Mouse (Mus musculus): ENCODE measurements around the gene Gabrb3. TPM values are rescaled to one million over a fixed set of nuclear protein-coding genes. Genes with fewer than 3 reads are reported as not detected.
A peak's percentile ranks its signal among the peaks of the same experiment; 100 is the strongest.

Gene Gabrb3
- polyA plus RNA-seq (2015; fragmentation: Nextera tagmentation; extraction: Ambion mirVana), result 49.4 and 58.9 TPM in 2 replicates

GRCm38 (mm10) chr7:57419392-57419791, at the start of gene Gabrb3:
TSS of gene Gabrb3 (plus strand) at chr7:57419692.
- H3K36me3 ChIP-seq, result no peaks in the 10 kb centered on the region
- no peaks in the 10 kb centered on the region for H3K4me1 ChIP-seq (replicated peaks)
- WGBS, result 82% methylated on average over 2 of the region's 2 CpGs
- H3K9ac ChIP-seq, result no peak within 1 kb of the TSS
- no peak within 1 kb of the TSS for H3K4me3 ChIP-seq
- H3K9me3 ChIP-seq, result no peaks in the 10 kb centered on the region
- no peak for ATAC-seq (ENCODE audit: low FRiP score, low read depth)
- H3K27me3 ChIP-seq, result no peaks in the 10 kb centered on the region
- H3K27ac ChIP-seq (replicated peaks), result no peak within 1 kb of the TSS
- H3K4me2 ChIP-seq, result no peak within 1 kb of the TSS

DNA sequence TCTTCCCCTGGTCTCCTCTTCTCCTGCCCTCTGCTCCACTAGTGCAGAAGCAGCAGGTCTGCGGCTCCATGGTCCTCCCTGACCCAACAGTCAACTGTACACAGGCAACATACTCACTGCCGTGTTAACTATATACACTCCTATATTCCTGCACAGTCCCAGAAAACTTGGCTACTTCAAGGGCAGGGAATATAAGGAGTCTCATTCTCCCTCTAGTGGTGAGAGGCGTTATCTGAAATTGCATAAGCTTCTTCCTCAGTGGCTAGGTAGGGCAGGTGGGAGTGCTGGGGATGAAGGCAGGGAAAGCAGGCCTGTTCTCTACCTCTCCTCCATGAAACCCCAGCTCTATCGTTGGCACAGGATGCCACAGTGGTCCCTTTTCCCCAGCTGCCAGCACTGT, 35.4 kb upstream of the Gabrb3 start:
- Histone ChIP-seq H3K27ac (replicated peaks) (no peak overlapping the region), H3K9ac (no peak overlapping the region), H3K4me2 (peak overlapping the region; percentile 33), H3K36me3 (no peaks in the 10 kb centered on the region), H3K27me3 (0 out of 2 replicates have a peak, but pooled peaks cover 7% of the 10 kb centered on the region), H3K9me3 (no peaks in the 10 kb centered on the region), H3K4me1 (replicated peaks) (peaks cover 7% of the 10 kb centered on the region), H3K4me3 (no peak overlapping the region)
- WGBS, result 30% methylated on average over 4 of the region's 4 CpGs
- peak; percentile 66 for ATAC-seq (ENCODE audit: low FRiP score, low read depth)

DNA sequence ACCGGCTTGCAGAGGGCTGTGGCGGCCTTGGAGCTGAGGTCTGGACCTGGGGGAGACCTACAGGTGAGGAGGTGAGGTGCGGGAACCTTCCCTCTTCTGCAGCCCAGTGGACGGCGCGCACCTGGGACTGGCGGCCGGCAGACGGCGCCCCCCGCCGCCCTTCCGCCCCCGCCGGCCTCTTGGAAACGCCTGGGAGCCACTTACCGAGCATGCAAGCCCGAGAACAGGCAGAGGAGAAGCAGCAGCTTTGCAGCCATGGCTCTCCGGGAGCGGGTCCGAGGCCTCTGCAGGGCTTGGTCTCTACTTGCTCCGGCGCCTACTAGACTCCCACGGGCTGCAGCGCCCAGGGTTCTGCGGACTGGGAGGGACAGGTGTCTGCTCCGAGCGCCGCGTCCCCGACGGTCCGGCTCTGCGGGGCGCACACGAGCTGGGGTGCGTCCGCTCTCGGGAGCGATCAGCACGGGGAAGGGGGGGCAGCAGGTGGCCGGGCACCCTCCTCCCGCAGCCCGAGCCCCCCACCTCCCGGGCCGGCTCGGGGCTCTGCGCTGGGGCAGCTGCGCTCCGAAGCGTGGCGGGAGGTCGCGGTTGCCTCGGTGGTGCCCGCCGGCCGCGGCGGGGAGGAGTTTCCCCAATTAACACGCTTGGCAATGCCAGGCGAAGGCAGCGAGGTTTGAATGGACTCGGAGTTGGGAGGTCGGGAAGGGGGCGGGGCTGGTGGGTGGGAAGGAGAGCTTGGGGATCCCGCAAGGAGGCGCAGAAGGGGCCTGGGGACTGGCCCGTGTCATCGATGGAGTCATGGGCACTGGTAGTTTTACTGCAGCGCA, 32.8 kb upstream of the Gabrb3 start, which contains the start of gene Gabrg3:
Gene Gabrg3 (minus strand): TSS at position 672 of the 824 bp plus-strand sequence.
- Histone ChIP-seq H3K4me3 (peak within 1 kb of the TSS; percentile 90), H3K36me3 (no peaks in the 10 kb centered on the region), H3K4me2 (peak within 1 kb of the TSS; percentile 95), H3K9ac (peak within 1 kb of the TSS; percentile 75), H3K4me1 (replicated peaks) (peaks cover 7% of the 10 kb centered on the region), H3K9me3 (no peaks in the 10 kb centered on the region), H3K27me3 (0 out of 2 replicates have a peak, but pooled peaks cover 7% of the 10 kb centered on the region), H3K27ac (replicated peaks) (peak within 1 kb of the TSS; percentile 71)
- under 1% methylated on average over 67 of the region's 71 CpGs for WGBS
- peak; percentile 86 for ATAC-seq (ENCODE audit: low FRiP score, low read depth)

GRCm38 (mm10) chr7:57387341-57387654, 32.2 kb upstream of the Gabrb3 start:
- Histone ChIP-seq H3K9me3 (no peaks in the 10 kb centered on the region), H3K36me3 (no peaks in the 10 kb centered on the region), H3K27ac (replicated peaks) (peak overlapping the region; percentile 71; the same call in 1 of the 2 replicates), H3K4me1 (replicated peaks) (peaks cover 7% of the 10 kb centered on the region), H3K27me3 (0 out of 2 replicates have a peak, but pooled peaks cover 7% of the 10 kb centered on the region), H3K4me3 (peak overlapping the region; percentile 90), H3K9ac (peak overlapping the region; percentile 75), H3K4me2 (peak overlapping the region; percentile 95)
- WGBS, result 15% methylated on average over 6 of the region's 6 CpGs
- ATAC-seq (ENCODE audit: low FRiP score, low read depth), result no peak

- Histone ChIP-seq H3K36me3 (no peaks in the 10 kb centered on the region), H3K9ac (no peak overlapping the region), H3K27me3 (0 out of 2 replicates have a peak, but pooled peaks cover 7% of the 10 kb centered on the region), H3K4me2 (no peak overlapping the region), H3K9me3 (no peaks in the 10 kb centered on the region), H3K27ac (replicated peaks) (no peak overlapping the region), H3K4me3 (no peak overlapping the region), H3K4me1 (replicated peaks) (peaks cover 7% of the 10 kb centered on the region)
- ATAC-seq (ENCODE audit: low FRiP score, low read depth), result no peak
- WGBS, result 50% methylated on average over 4 of the region's 4 CpGs
Observed at GRCm38 (mm10) chr7:57390046-57390445, 29.4 kb upstream of the Gabrb3 start.

DNA sequence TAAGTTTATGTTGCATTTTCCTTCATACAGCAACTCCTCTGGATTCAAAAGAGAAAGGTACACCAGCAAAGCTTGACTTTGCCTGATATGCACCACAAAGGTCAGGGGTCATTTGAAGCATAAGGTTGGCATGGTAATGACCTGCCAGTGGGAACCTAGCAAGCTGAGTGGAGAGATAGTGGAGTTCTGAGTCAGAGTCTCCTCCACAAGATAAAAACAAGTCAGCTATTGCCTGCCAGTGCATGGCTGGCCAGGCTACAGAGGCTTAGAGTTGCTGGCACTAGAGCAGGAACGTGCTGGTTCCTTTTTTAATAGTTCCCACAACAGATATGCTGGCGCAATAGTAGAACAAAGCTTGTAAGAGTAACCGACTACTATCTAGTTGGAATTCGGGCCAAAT, 25.9 kb upstream of the Gabrb3 start:
- H3K9ac ChIP-seq, result no peak overlapping the region
- WGBS, result 88% methylated on average over 4 of the region's 4 CpGs

DNA sequence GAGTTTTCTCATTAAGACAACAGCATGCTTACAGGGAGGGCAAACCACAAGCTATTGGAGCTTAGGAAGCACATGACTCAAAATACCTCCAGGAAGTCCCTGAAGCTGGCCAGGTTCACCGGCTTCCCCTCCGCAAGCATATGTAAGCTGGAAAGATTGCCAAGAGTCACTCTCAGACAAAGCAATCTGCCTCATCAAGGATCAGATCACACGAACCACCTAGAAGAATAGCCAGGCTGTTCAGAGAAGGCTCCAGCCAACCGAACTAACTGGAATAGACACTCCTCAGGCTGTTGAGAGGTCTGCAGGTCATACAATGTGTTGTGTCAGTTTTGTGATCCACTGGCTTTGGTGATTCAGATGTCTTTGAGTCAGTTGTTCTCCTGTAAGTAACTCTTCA, 8.3 kb upstream of the Gabrb3 start:
- no peaks in the 10 kb centered on the region for H3K4me1 ChIP-seq (replicated peaks)
- H3K9ac ChIP-seq, result no peak overlapping the region
- WGBS, result 77% methylated on average over 4 of the region's 4 CpGs
- no peak overlapping the region for H3K27ac ChIP-seq (replicated peaks)
- ATAC-seq (ENCODE audit: low FRiP score, low read depth), result no peak
- H3K27me3 ChIP-seq, result no peaks in the 10 kb centered on the region
- H3K4me3 ChIP-seq, result no peak overlapping the region
- H3K4me2 ChIP-seq, result no peak overlapping the region
- no peaks in the 10 kb centered on the region for H3K36me3 ChIP-seq
- H3K9me3 ChIP-seq, result no peaks in the 10 kb centered on the region

More for the DNA sequence above, 25.9 kb upstream of the Gabrb3 start:
- Histone ChIP-seq H3K27me3 (no peaks in the 10 kb centered on the region), H3K4me2 (no peak overlapping the region), H3K9me3 (no peaks in the 10 kb centered on the region), H3K4me1 (replicated peaks) (no peaks in the 10 kb centered on the region), H3K27ac (replicated peaks) (no peak overlapping the region), H3K36me3 (no peaks in the 10 kb centered on the region), H3K4me3 (no peak overlapping the region)
- no peak for ATAC-seq (ENCODE audit: low FRiP score, low read depth)

DNA sequence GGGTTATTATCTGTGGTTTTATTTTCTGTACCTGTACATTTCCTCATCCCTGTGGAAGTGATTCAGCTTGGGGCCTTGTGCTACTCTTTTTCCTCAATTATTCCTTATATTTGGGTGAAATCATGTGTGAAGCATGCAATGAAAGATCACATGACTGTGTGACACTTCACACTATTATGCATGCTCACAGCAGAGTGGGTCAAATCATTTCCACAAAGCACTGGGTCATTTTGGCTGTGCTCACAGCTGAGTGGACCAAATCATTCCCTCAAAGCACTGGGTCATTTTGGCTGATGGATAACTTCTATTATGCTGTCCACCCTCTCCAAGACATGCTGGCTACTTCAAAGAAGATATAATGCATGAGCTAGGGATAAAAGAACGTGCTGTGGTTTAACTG, 6.6 kb upstream of the Gabrb3 start:
- Histone ChIP-seq H3K9ac (no peak overlapping the region), H3K4me2 (no peak overlapping the region)
- no peak for ATAC-seq (ENCODE audit: low FRiP score, low read depth)

DNA sequence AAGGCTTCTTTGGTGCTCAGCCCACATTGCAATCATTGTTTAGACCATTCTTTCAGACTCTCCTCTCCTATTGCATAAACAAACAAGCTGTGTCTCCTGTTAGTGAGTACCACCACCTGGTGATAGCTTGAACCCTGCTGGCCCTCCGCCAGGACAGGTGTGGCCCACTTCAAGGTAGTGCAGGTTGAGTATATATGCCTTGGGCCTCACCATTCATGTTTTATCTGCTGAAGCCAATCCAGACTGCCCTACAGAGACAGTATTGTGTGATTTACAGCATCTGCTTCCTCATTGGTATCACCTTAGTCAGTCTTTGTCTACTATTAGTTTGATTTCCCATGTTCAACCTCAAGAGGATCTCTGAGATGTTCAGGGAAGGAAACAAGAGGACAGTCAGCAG, 1.6 kb downstream of the Gabrb3 start:
- no peak overlapping the region for H3K4me2 ChIP-seq
- H3K4me1 ChIP-seq (replicated peaks), result no peaks in the 10 kb centered on the region
- 90% methylated on average over 1 of the region's 1 CpGs for WGBS

More for the DNA sequence above, 6.6 kb upstream of the Gabrb3 start:
- Histone ChIP-seq H3K9me3 (no peaks in the 10 kb centered on the region), H3K27me3 (no peaks in the 10 kb centered on the region), H3K4me3 (no peak overlapping the region), H3K4me1 (replicated peaks) (no peaks in the 10 kb centered on the region), H3K36me3 (no peaks in the 10 kb centered on the region), H3K27ac (replicated peaks) (no peak overlapping the region)
- 15% methylated on average over 1 of the region's 1 CpGs for WGBS

GRCm38 (mm10) chr7:57422675-57423074, 3.2 kb downstream of the Gabrb3 start:
- no peaks in the 10 kb centered on the region for H3K9me3 ChIP-seq
- H3K9ac ChIP-seq, result no peak overlapping the region
- H3K4me2 ChIP-seq, result no peak overlapping the region
- no peak overlapping the region for H3K27ac ChIP-seq (replicated peaks)
- WGBS, result 92% methylated on average over 1 of the region's 1 CpGs
- no peaks in the 10 kb centered on the region for H3K36me3 ChIP-seq
- no peaks in the 10 kb centered on the region for H3K27me3 ChIP-seq
- H3K4me3 ChIP-seq, result no peak overlapping the region
- no peaks in the 10 kb centered on the region for H3K4me1 ChIP-seq (replicated peaks)
- no peak for ATAC-seq (ENCODE audit: low FRiP score, low read depth)

More for the DNA sequence above, 1.6 kb downstream of the Gabrb3 start:
- Histone ChIP-seq H3K36me3 (no peaks in the 10 kb centered on the region), H3K27ac (replicated peaks) (no peak overlapping the region), H3K4me3 (no peak overlapping the region), H3K27me3 (no peaks in the 10 kb centered on the region), H3K9ac (no peak overlapping the region), H3K9me3 (no peaks in the 10 kb centered on the region)
- no peak for ATAC-seq (ENCODE audit: low FRiP score, low read depth)

- H3K4me1 ChIP-seq (replicated peaks), result no peaks in the 10 kb centered on the region
- no peaks in the 10 kb centered on the region for H3K36me3 ChIP-seq
- no peaks in the 10 kb centered on the region for H3K27me3 ChIP-seq
- no peak overlapping the region for H3K9ac ChIP-seq
- no peak for ATAC-seq (ENCODE audit: low FRiP score, low read depth)
- no peak overlapping the region for H3K4me3 ChIP-seq
- no peak overlapping the region for H3K27ac ChIP-seq (replicated peaks)
- WGBS, result 56% methylated on average over 1 of the region's 1 CpGs
- H3K4me2 ChIP-seq, result no peak overlapping the region
- no peaks in the 10 kb centered on the region for H3K9me3 ChIP-seq
Observed at GRCm38 (mm10) chr7:57448239-57448638, 28.7 kb downstream of the Gabrb3 start.

- no peaks in the 10 kb centered on the region for H3K36me3 ChIP-seq
- no peak overlapping the region for H3K4me2 ChIP-seq
- no peaks in the 10 kb centered on the region for H3K9me3 ChIP-seq
- no peak overlapping the region for H3K27ac ChIP-seq (replicated peaks)
- H3K4me1 ChIP-seq (replicated peaks), result no peaks in the 10 kb centered on the region
- WGBS, result 67% methylated on average over 5 of the region's 5 CpGs
- no peak overlapping the region for H3K4me3 ChIP-seq
- H3K9ac ChIP-seq, result no peak overlapping the region
- no peak for ATAC-seq (ENCODE audit: low FRiP score, low read depth)
- no peaks in the 10 kb centered on the region for H3K27me3 ChIP-seq
Observed at GRCm38 (mm10) chr7:57460354-57460753, 40.9 kb downstream of the Gabrb3 start.
